Mouse (Mus musculus) hindbrain, embryonic 14.5 days (tissue): ENCODE results near the gene Mat1a. TPM values are rescaled to one million over a fixed set of nuclear protein-coding genes. Genes with fewer than 3 reads are reported as not detected.
A peak's percentile ranks its signal among the peaks of the same experiment; 100 is the strongest.

Experiments used
- ATAC-seq: fragments of 200-750 bp; cut with Nextera tagmentation; 2 replicates; pipeline ENCODE4 v1.8.0; 2017; ENCODE audit warnings: moderate number of reproducible peaks, mild to moderate bottlenecking, moderate TSS enrichment, moderate library complexity; ENCODE audit not compliant: low FRiP score
- DNase-seq: peaks from one replicate; pipeline ENCODE4 v3.0.0-alpha.2; 2015; ENCODE audit warnings: low spot score
- H3K27ac ChIP-seq: fragments of 300-500 bp; sonication (generic); 2 replicates; pipeline ENCODE4 v1.5.1; 2014; ENCODE audit warnings: mild to moderate bottlenecking, moderate library complexity
- H3K27me3 ChIP-seq: fragments of 300-500 bp; sonication (generic); 2 replicates; pipeline ENCODE4 v1.6.1; 2014; ENCODE audit warnings: mild to moderate bottlenecking, low read length, mixed read lengths; ENCODE audit not compliant: control insufficient read depth, insufficient read depth
- H3K36me3 ChIP-seq: fragments of 300-500 bp; sonication (generic); replicated peaks from 2 replicates; pipeline ENCODE4 v1.6.1; 2014; ENCODE audit not compliant: control insufficient read depth, insufficient read depth
- H3K4me1 ChIP-seq: fragments of 300-500 bp; sonication (generic); replicated peaks from 2 replicates; pipeline ENCODE4 v1.6.1; 2014; ENCODE audit warnings: antibody characterized with exemption, low read length, mixed read lengths; ENCODE audit not compliant: control insufficient read depth, insufficient read depth
- H3K4me2 ChIP-seq: fragments of 300-500 bp; sonication (generic); replicated peaks from 2 replicates; pipeline ENCODE4 v1.6.1; 2014; ENCODE audit warnings: mild to moderate bottlenecking, moderate library complexity
- H3K4me3 ChIP-seq: fragments of 300-500 bp; sonication (generic); replicated peaks from 2 replicates; pipeline ENCODE4 v1.5.1; 2014; ENCODE audit warnings: mild to moderate bottlenecking, low read length
- H3K9ac ChIP-seq: fragments of 300-500 bp; sonication (generic); 2 replicates; pipeline ENCODE4 v1.6.1; 2014
- H3K9me3 ChIP-seq: fragments of 300-500 bp; sonication (generic); 2 replicates; pipeline ENCODE4 v1.6.1; 2016; ENCODE audit warnings: low read length; ENCODE audit not compliant: control insufficient read depth
- WGBS: fragments of 180-500 bp; shearing (Covaris S2); extraction: QIAGEN DNeasy Blood & Tissue Kit; methylation state at CpG from one replicate; pipeline ENCODE4 v1.1.7; 2014; 5-methylcytosine and 5-hydroxymethylcytosine counted together
- polyA plus RNA-seq: library from polyadenylated mRNA; unstranded; fragments of >200 nt; fragmentation: Nextera tagmentation; extraction: Ambion mirVana; gene quantifications from 2 replicates; pipeline ENCODE4 v1.2.1, GENCODE M21; 2014

The Mat1a gene
- polyA plus RNA-seq, 1 experiment from 2014 or later = not detected

DNA sequence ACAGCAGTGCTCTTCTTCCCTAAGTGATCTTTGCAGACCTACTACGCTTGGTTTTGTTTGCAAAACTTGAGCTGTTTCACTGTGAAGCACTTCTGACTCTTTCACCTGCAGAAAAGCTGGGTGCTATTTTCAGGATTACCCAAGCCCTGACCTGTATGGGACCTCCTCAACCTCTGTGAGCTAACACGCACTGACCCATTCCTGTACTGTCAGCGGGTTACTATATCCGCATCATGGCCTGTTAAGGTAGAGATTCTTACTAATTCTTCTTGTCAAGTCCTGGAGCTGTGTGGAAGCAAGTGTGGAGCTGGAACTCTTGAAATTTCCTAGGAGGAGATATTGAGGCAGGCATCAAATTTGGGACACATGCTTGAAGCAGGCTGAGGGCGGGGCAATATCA is 19.8 kb downstream of the Mat1a start:
- no peaks in the 10 kb centered on the region for H3K9me3 ChIP-seq
- H3K4me3 ChIP-seq = no peak overlapping the region
- ATAC-seq = no peak
- no peaks in the 10 kb centered on the region for H3K4me1 ChIP-seq
- H3K27me3 ChIP-seq = no peaks in the 10 kb centered on the region
- H3K9ac ChIP-seq = no peak overlapping the region
- 89% methylated on average over 5 of the region's 5 CpGs for WGBS
- no peak for DNase-seq
- H3K4me2 ChIP-seq = no peak overlapping the region
- no peak overlapping the region for H3K27ac ChIP-seq
- no peaks in the 10 kb centered on the region for H3K36me3 ChIP-seq

DNA sequence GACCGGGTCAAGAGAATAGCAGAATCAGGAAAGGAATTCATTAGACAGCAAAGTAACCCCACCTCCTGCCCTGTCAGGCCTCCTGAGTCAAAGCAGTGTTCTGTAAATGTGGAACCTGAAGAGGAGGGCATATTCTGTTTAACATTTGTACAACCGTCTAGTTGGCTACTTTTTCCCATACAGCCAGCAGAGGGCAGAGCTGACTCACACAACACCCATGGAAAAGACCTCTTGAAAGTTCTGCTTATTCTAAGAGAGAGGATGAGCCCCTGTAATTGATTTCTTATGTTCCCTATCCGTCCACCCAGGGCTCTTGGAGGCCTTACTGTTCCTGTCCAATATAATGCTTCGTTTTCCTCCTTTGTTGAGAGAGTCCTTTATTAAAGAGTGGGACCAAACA is 23.2 kb downstream of the Mat1a start:
- DNase-seq (peak; percentile 61), ATAC-seq (peak; percentile 60; the same call in 1 of the 2 replicates)
- no peaks in the 10 kb centered on the region for H3K9me3 ChIP-seq
- no peaks in the 10 kb centered on the region for H3K27me3 ChIP-seq
- no peaks in the 10 kb centered on the region for H3K4me1 ChIP-seq
- no peak overlapping the region for H3K9ac ChIP-seq
- 26% methylated on average over 4 of the region's 4 CpGs for WGBS
- no peak overlapping the region for H3K27ac ChIP-seq
- no peak overlapping the region for H3K4me3 ChIP-seq
- no peaks in the 10 kb centered on the region for H3K36me3 ChIP-seq
- no peak overlapping the region for H3K4me2 ChIP-seq

DNA sequence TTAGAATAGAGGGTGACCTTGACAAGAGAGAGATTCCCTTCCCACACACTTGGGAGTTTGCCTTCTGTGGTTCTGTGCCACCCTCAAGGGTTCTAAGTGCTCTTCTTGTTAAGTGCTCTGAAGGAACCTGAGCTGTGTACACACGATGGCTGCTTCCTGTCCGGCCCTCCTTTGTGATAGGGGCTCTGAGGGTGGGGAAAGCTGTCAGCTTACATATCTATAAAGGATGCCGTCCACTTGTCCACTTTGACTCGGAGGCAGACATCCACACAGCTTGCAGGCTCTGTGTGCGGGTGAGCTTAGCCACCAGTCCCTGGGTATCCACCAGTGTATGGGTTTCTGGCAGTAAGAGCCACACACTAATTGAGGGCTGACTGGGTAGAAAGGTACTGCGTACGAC is 26.7 kb downstream of the Mat1a start, which contains the start of gene Sftpa1:
Gene Sftpa1, plus strand, starts transcription at position 243 of the 400 bp plus-strand sequence.
- H3K9me3 ChIP-seq = no peaks in the 10 kb centered on the region
- no peaks in the 10 kb centered on the region for H3K4me1 ChIP-seq
- H3K4me3 ChIP-seq = no peak within 1 kb of the TSS
- H3K27me3 ChIP-seq = no peaks in the 10 kb centered on the region
- no peaks in the 10 kb centered on the region for H3K36me3 ChIP-seq
- DNase-seq (no peak), ATAC-seq (no peak)
- H3K4me2 ChIP-seq = no peak within 1 kb of the TSS
- 94% methylated on average over 7 of the region's 7 CpGs for WGBS
- H3K9ac ChIP-seq = no peak within 1 kb of the TSS
- H3K27ac ChIP-seq = no peak within 1 kb of the TSS

DNA sequence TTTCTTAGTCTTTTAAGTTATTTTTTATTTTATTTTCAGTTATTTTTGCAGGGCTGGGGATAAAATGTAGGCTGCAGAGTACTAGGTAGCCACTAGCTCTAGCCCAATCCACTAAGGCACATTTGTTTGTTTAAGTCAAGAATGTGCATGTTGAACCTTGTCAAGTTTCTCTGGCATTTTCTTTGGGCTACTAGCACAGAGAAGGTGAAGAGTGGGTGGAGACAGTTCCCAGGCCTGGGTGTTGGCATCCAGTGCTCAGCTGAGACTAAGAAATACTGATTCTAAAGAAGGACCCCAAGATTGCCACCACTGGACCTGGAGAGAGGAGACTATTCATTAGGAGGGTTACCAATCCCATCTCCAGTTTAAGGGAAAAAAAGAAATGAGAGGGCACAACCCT is 32.2 kb downstream of the Mat1a start:
- Histone ChIP-seq H3K9ac (no peak overlapping the region), H3K4me1 (no peaks in the 10 kb centered on the region), H3K4me2 (no peak overlapping the region), H3K36me3 (no peaks in the 10 kb centered on the region), H3K4me3 (no peak overlapping the region), H3K27me3 (no peaks in the 10 kb centered on the region), H3K9me3 (no peaks in the 10 kb centered on the region), H3K27ac (no peak overlapping the region)
- ATAC-seq (no peak), DNase-seq (no peak)

DNA sequence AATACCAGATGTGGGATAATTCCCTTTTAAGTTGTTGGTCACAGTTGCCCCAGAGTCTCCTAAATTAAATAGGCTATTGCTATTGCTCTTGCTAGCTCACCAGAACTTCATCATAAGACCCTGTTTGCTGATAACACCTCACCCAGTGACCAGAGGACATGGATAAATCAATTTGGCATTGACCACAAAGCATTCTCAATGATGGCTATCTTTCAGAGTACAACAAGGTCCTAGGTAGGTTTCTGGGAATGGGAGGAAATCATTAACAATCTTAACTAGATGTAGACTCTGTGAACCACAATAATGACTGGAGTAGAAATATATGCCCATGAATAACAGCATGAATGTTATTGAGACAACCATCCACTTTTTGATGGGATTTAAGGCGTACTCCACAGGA is 35.9 kb downstream of the Mat1a start:
- no peak overlapping the region for H3K4me2 ChIP-seq
- H3K27ac ChIP-seq = no peak overlapping the region
- ATAC-seq (no peak), DNase-seq (no peak)
- no peaks in the 10 kb centered on the region for H3K27me3 ChIP-seq
- no peak overlapping the region for H3K4me3 ChIP-seq
- H3K9me3 ChIP-seq = no peaks in the 10 kb centered on the region
- 85% methylated on average over 1 of the region's 1 CpGs for WGBS
- H3K36me3 ChIP-seq = no peaks in the 10 kb centered on the region
- no peaks in the 10 kb centered on the region for H3K4me1 ChIP-seq
- no peak overlapping the region for H3K9ac ChIP-seq

DNA sequence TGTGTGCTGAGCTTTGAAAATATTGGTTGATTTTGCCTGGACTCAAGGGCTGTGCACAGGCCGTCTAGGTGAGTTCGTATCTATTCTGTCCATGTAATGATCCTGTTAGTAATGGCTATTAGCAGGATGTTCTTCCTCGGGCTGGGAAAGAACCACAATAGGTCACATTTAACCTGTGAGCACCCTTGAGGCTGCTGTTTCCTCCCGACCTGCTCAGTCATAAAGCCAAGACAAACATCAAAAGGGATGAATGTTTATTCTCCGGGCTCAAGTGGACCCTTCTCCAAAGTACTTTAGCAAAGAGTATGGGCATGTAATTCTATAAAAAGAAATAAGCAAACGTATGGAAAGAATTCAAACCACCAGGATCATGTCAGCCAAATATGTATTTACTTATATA is 41.2 kb downstream of the Mat1a start:
- Histone ChIP-seq H3K4me2 (no peak overlapping the region), H3K9me3 (no peaks in the 10 kb centered on the region)
- whole genome bisulfite sequencing = 77% methylated on average over 6 of the region's 6 CpGs

DNA sequence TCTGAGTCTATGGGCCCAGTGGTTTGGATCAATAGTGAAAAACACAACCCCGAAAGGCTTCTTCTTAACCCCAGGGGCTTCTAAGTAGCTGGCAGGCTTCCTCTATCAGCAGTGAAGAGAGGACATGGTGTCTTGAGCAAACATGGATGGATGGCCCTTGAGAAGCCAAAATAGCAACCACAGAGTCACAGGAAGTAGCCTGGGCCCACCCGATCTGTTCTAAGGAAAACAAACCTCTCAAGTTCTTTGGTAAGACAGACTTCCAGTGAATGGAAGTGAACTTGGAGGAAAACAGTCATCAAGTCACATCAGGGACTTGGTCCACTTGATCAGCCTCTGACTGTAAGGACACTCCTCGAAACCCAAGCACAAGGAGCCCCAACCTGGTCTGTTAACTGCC is 42.1 kb downstream of the Mat1a start:
- H3K27me3 ChIP-seq = no peaks in the 10 kb centered on the region
- no peak overlapping the region for H3K4me2 ChIP-seq
- no peaks in the 10 kb centered on the region for H3K36me3 ChIP-seq
- DNase-seq = no peak
- H3K4me1 ChIP-seq = no peaks in the 10 kb centered on the region
- H3K9ac ChIP-seq = no peak overlapping the region
- WGBS = 92% methylated on average over 3 of the region's 3 CpGs
- H3K4me3 ChIP-seq = no peak overlapping the region
- ATAC-seq = no peak
- H3K27ac ChIP-seq = no peak overlapping the region
- no peaks in the 10 kb centered on the region for H3K9me3 ChIP-seq

More for the DNA sequence above, 41.2 kb downstream of the Mat1a start:
- Histone ChIP-seq H3K4me1 (no peaks in the 10 kb centered on the region), H3K9ac (no peak overlapping the region), H3K36me3 (no peaks in the 10 kb centered on the region), H3K27me3 (no peaks in the 10 kb centered on the region), H3K27ac (no peak overlapping the region), H3K4me3 (no peak overlapping the region)
- no peak for ATAC-seq
- DNase-seq = no peak

DNA sequence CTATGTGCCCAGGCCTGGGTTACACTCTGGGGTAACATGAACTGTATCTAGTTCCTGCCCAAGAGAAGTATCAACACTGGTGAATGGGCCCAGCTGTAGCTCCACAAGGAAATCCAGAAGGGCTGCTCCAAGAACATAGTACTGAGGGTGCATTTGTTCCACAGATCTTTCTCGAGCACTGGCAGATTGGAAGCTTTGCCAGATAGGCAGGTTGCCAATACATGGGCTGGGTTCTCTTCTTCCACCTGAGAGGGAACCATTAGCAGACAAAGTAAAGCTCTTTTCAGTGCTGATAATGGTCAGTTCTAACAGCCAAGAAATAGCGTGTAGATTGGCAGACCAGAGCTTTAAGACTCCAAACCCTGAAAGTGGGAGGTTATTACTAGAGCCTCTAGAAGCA is 42.5 kb downstream of the Mat1a start:
- Histone ChIP-seq H3K4me3 (no peak overlapping the region), H3K9me3 (no peaks in the 10 kb centered on the region), H3K4me2 (no peak overlapping the region), H3K27ac (no peak overlapping the region), H3K4me1 (no peaks in the 10 kb centered on the region), H3K27me3 (no peaks in the 10 kb centered on the region), H3K36me3 (no peaks in the 10 kb centered on the region), H3K9ac (no peak overlapping the region)
- DNase-seq (no peak), ATAC-seq (no peak)
- 90% methylated on average over 2 of the region's 2 CpGs for WGBS

DNA sequence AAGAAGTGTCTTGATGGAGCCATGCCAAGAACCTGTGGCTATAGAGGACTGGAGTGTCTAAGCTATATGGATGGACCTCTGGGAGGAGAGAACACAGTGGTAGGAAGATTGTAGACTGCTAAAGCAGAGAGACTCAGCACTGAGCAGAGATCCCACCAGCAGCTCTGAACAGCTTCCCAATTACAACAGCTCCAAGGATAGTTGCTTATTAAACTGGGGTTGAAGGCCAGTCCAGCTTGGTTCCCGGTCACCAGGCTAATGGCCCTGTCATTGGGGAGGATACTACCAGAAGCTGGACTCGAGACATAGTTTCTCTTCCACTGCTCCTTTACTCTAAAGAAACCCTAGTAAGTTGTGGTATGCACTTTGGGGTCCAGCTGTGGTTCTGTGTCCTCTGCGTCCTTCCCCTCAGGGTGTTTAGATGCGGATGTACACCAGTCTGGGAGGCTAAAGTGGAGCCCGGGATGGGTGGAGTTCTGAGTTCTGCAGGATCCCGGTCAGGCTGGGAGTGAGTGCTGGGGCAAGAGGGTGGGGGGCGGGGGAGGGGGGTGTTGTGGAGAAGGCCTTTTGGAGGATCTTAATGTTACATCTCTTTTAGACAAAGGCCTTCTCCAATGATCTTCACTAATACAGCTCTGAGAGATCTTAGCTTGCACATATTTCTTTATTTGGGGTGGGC is 46.5 kb downstream of the Mat1a start, which contains the start of gene Mbl1:
Gene Mbl1, plus strand, starts transcription at position 239 of the 679 bp plus-strand sequence.
- WGBS = 95% methylated on average over 7 of the region's 7 CpGs
- DNase-seq = no peak

DNA sequence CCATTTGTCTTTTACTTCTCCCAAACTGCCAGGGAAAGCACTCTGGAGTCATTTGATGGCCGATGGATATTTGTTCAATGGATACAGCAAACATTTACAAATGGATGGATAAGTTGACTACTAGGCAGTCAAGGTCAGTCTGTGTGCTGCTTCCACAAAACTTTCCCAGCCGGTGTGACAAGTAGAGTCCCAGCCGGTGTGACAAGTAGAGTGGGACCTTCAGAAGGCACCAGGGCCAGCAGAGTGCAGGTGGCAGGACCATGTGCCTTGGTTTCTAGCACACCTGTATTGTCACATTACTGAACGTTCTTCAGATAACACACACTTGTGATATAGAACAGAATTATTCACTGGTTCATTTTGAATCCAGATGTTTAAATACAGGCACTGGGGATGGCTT is 55.2 kb downstream of the Mat1a start:
- Histone ChIP-seq H3K4me3 (no peak overlapping the region), H3K9me3 (no peaks in the 10 kb centered on the region), H3K9ac (no peak overlapping the region), H3K27me3 (no peaks in the 10 kb centered on the region), H3K36me3 (no peaks in the 10 kb centered on the region), H3K4me1 (no peaks in the 10 kb centered on the region), H3K27ac (no peak overlapping the region), H3K4me2 (no peak overlapping the region)
- no peak for ATAC-seq
- DNase-seq = no peak
- WGBS = 88% methylated on average over 4 of the region's 4 CpGs

More for the DNA sequence above, 46.5 kb downstream of the Mat1a start, which contains the start of gene Mbl1:
- Histone ChIP-seq H3K9me3 (no peaks in the 10 kb centered on the region), H3K36me3 (no peaks in the 10 kb centered on the region), H3K4me2 (no peak within 1 kb of the TSS), H3K9ac (no peak within 1 kb of the TSS), H3K4me1 (no peaks in the 10 kb centered on the region), H3K27ac (no peak within 1 kb of the TSS), H3K27me3 (no peaks in the 10 kb centered on the region), H3K4me3 (no peak within 1 kb of the TSS)
- no peak for ATAC-seq
